Mouse (Mus musculus): ENCODE results near the gene Jarid2.

The Jarid2 gene

GRCm38 (mm10) chr13:44728145-44728880 is 961 bp upstream of the Jarid2 start:
- no peak for DNase-seq (ENCODE audit: low read depth, low spot score)

- DNase-seq (ENCODE audit: low read depth, low spot score): peak; percentile 99
Measured at GRCm38 (mm10) chr13:44730146-44730864, 1.0 kb downstream of the Jarid2 start.

GRCm38 (mm10) chr13:44730939-44731551 is 1.8 kb downstream of the Jarid2 start:
- peak; percentile 92 for DNase-seq (ENCODE audit: low read depth, low spot score)

- DNase-seq (ENCODE audit: low read depth, low spot score): no peak
Measured at GRCm38 (mm10) chr13:44731727-44732441, 2.6 kb downstream of the Jarid2 start.

GRCm38 (mm10) chr13:44732442-44732974 is 3.2 kb downstream of the Jarid2 start:
- DNase-seq (ENCODE audit: low read depth, low spot score): no peak

GRCm38 (mm10) chr13:44733036-44733372 is 3.7 kb downstream of the Jarid2 start:
- DNase-seq (ENCODE audit: low read depth, low spot score): no peak

- DNase-seq (ENCODE audit: low read depth, low spot score): no peak
Measured at GRCm38 (mm10) chr13:44733373-44734111, 4.3 kb downstream of the Jarid2 start.

- DNase-seq (ENCODE audit: low read depth, low spot score): no peak
Measured at GRCm38 (mm10) chr13:44734441-44734840, 5.2 kb downstream of the Jarid2 start.

GRCm38 (mm10) chr13:44735088-44735690 is 5.9 kb downstream of the Jarid2 start:
- DNase-seq (ENCODE audit: low read depth, low spot score): no peak

GRCm38 (mm10) chr13:44737297-44737696 is 8.0 kb downstream of the Jarid2 start:
- no peak for DNase-seq (ENCODE audit: low read depth, low spot score)

GRCm38 (mm10) chr13:44751780-44752179 is 22.5 kb downstream of the Jarid2 start:
- no peak for DNase-seq (ENCODE audit: low read depth, low spot score)

- no peak for DNase-seq (ENCODE audit: low read depth, low spot score)
Measured at GRCm38 (mm10) chr13:44753206-44753605, 23.9 kb downstream of the Jarid2 start.

- no peak for DNase-seq (ENCODE audit: low read depth, low spot score)
Measured at GRCm38 (mm10) chr13:44755434-44755833, 26.2 kb downstream of the Jarid2 start.

GRCm38 (mm10) chr13:44758750-44759149 is 29.5 kb downstream of the Jarid2 start:
- no peak for DNase-seq (ENCODE audit: low read depth, low spot score)

GRCm38 (mm10) chr13:44760761-44761160 is 31.5 kb downstream of the Jarid2 start:
- DNase-seq (ENCODE audit: low read depth, low spot score): no peak

- no peak for DNase-seq (ENCODE audit: low read depth, low spot score)
Measured at GRCm38 (mm10) chr13:44763068-44763467, 33.8 kb downstream of the Jarid2 start.

GRCm38 (mm10) chr13:44767751-44768150 is 38.5 kb downstream of the Jarid2 start:
- DNase-seq (ENCODE audit: low read depth, low spot score): no peak

- DNase-seq (ENCODE audit: low read depth, low spot score): peak; percentile 53
Measured at GRCm38 (mm10) chr13:44770808-44771605, 41.7 kb downstream of the Jarid2 start.

- no peak for DNase-seq (ENCODE audit: low read depth, low spot score)
Measured at GRCm38 (mm10) chr13:44772816-44773215, 43.5 kb downstream of the Jarid2 start.

- DNase-seq (ENCODE audit: low read depth, low spot score): no peak
Measured at GRCm38 (mm10) chr13:44774351-44774750, 45.1 kb downstream of the Jarid2 start.

All from telencephalon, adult 2 months (tissue).